Mouse (Mus musculus): ENCODE results near the gene Pde2a.
A peak's percentile ranks its signal among the peaks of the same experiment; 100 is the strongest.

Pde2a gene

GRCm38 (mm10) chr7:101403831-101404230 is 17.7 kb upstream of the Pde2a start:
- DNase-seq (ENCODE audit: low read depth) = peak; percentile 12

GRCm38 (mm10) chr7:101410267-101410936 is 11.1 kb upstream of the Pde2a start, which contains the start of gene Gm45837:
Gene Gm45837, plus strand, starts transcription at chr7:101410886.
- no peak for DNase-seq (ENCODE audit: low read depth)

GRCm38 (mm10) chr7:101412796-101413195 is 8.7 kb upstream of the Pde2a start:
- DNase-seq (ENCODE audit: low read depth) = peak; percentile 85

- no peak for DNase-seq (ENCODE audit: low read depth)
Observed at GRCm38 (mm10) chr7:101414209-101414608, 7.3 kb upstream of the Pde2a start.

GRCm38 (mm10) chr7:101414661-101415511 is 6.6 kb upstream of the Pde2a start:
- DNase-seq (ENCODE audit: low read depth) = no peak

- no peak for DNase-seq (ENCODE audit: low read depth)
Observed at GRCm38 (mm10) chr7:101415512-101416100, 5.9 kb upstream of the Pde2a start.

GRCm38 (mm10) chr7:101416391-101416790 is 5.1 kb upstream of the Pde2a start:
- no peak for DNase-seq (ENCODE audit: low read depth)

- DNase-seq (ENCODE audit: low read depth) = no peak
Observed at GRCm38 (mm10) chr7:101419013-101419770, 2.3 kb upstream of the Pde2a start.

GRCm38 (mm10) chr7:101422069-101422468 is 578 bp downstream of the Pde2a start:
- DNase-seq (ENCODE audit: low read depth) = peak; percentile 35

- no peak for DNase-seq (ENCODE audit: low read depth)
Observed at GRCm38 (mm10) chr7:101422646-101423045, 1.2 kb downstream of the Pde2a start.

GRCm38 (mm10) chr7:101423970-101424369 is 2.5 kb downstream of the Pde2a start:
- no peak for DNase-seq (ENCODE audit: low read depth)

GRCm38 (mm10) chr7:101426692-101427091 is 5.2 kb downstream of the Pde2a start:
- DNase-seq (ENCODE audit: low read depth) = no peak

GRCm38 (mm10) chr7:101427736-101428135 is 6.2 kb downstream of the Pde2a start:
- peak; percentile 48 for DNase-seq (ENCODE audit: low read depth)

- no peak for DNase-seq (ENCODE audit: low read depth)
Observed at GRCm38 (mm10) chr7:101435038-101435437, 13.5 kb downstream of the Pde2a start.

GRCm38 (mm10) chr7:101437876-101438275 is 16.4 kb downstream of the Pde2a start:
- DNase-seq (ENCODE audit: low read depth) = peak; percentile 24

- DNase-seq (ENCODE audit: low read depth) = no peak
Observed at GRCm38 (mm10) chr7:101443093-101443492, 21.6 kb downstream of the Pde2a start.

GRCm38 (mm10) chr7:101444211-101444610 is 22.7 kb downstream of the Pde2a start:
- DNase-seq (ENCODE audit: low read depth) = no peak

- no peak for DNase-seq (ENCODE audit: low read depth)
Observed at GRCm38 (mm10) chr7:101449855-101450254, 28.4 kb downstream of the Pde2a start.

- DNase-seq (ENCODE audit: low read depth) = peak; percentile 54
Observed at GRCm38 (mm10) chr7:101450422-101451401, 29.2 kb downstream of the Pde2a start.

GRCm38 (mm10) chr7:101452669-101453068 is 31.2 kb downstream of the Pde2a start:
- no peak for DNase-seq (ENCODE audit: low read depth)

GRCm38 (mm10) chr7:101453296-101453695 is 31.8 kb downstream of the Pde2a start:
- no peak for DNase-seq (ENCODE audit: low read depth)

Measured in 416B (cell line).